Mouse (Mus musculus): Measurements from ENCODE around the gene Ehd2.

- no peak for TF ChIP-seq GATA1 (IDR thresholded peaks at IDR 0.05; ENCODE audit: low read length)
- TF ChIP-seq TAL1 (IDR thresholded peaks at IDR 0.05; ENCODE audit: low read length) = no peak
Measured at GRCm38 (mm10) chr7:15937491-15937890, 29.9 kb downstream of the Ehd2 start.

Measured in erythroblast, embryonic 14.5 days (primary cell).